25 mouse cellular contexts compared by ENCODE assay signal in the genomic region with DNA sequence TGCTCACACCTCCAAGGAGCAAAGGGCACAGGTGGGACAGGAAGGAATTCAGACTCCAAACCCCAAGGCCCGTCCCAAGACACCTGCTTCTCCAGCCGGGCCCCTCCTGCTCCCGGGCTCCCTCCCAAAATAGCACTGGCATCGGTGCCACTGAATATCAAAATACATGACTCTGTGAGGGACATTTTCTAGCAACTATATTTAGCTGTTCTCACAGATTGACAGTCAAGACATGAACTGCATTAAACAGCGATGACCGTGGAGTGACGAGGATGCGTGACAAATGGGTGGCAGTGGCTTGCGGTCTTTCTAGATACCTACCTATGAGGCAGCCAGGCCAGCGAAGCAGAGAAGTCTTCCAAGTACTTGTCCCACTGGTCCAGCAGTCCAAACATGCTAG. TPM values are rescaled to one million over a fixed set of nuclear protein-coding genes. Genes with fewer than 3 reads are reported as not detected.
DNase-seq lines count a peak whose midpoint lies in the region; ATAC-seq and TF ChIP-seq lines count a peak whose summit lies in the region.
"Had no signal": no experiment of that assay in that cellular context is flagged by ENCODE, and none has a peak within 500 bp of the region (broad histone marks: within the 10 kb centered on the region; RNA-seq: fewer than 3 reads in every experiment).

No protein-coding gene starts in this region.

- H3K4me3 ChIP-seq in gastrocnemius, adult 2 months: peak overlapping the region; percentile 53
- no peak overlapping the region for H3K4me3 ChIP-seq in heart, embryonic 11.5 days (ENCODE audit: low read depth, low read length)
- H3K4me3 ChIP-seq in heart, postnatal 0 days (ENCODE audit: low read depth, low read length): no peak overlapping the region
- no peak overlapping the region for H3K4me3 ChIP-seq in midbrain, embryonic 16.5 days (ENCODE audit: low read depth, low read length)
- H3K4me3 ChIP-seq: forebrain, embryonic 10.5 days; liver, embryonic 13.5 days; midbrain, embryonic 12.5 days; neural tube, embryonic 12.5 days had no signal

- H3K27ac ChIP-seq in gastrocnemius, adult 2 months: peak overlapping the region; percentile 94
- H3K27ac ChIP-seq in heart, embryonic 11.5 days (ENCODE audit: low read depth, low read length): no peak overlapping the region
- H3K27ac ChIP-seq in heart, postnatal 0 days (ENCODE audit: low read depth): peak overlapping the region; percentile 56
- no peak overlapping the region for H3K27ac ChIP-seq in midbrain, embryonic 16.5 days (ENCODE audit: low read length)
- H3K27ac ChIP-seq: forebrain, embryonic 10.5 days; hindbrain, postnatal 0 days; liver, embryonic 13.5 days; midbrain, embryonic 12.5 days; neural tube, embryonic 12.5 days had no signal

- intact Hi-C loops in gastrocnemius, adult 2 months (cut with DNase I): no loop called here
- intact Hi-C loops in gastrocnemius, postnatal 14 days (cut with DNase I; ENCODE audit: low total_unique reads): no loop called here

- TF ChIP-seq EP300 in heart, postnatal 0 days (IDR thresholded peaks at IDR 0.05; ENCODE audit: low read depth): no peak

- ATAC-seq in heart, embryonic 11.5 days (replicated peaks; ENCODE audit: insufficient number of reproducible peaks, low FRiP score, low TSS enrichment): no peak
- peak; percentile 73 for ATAC-seq in heart, postnatal 0 days (ENCODE audit: insufficient read depth, low read depth)
- no peak for ATAC-seq in midbrain, embryonic 16.5 days
- ATAC-seq: hindbrain, postnatal 0 days; intestine, embryonic 16.5 days had no signal

- 63% methylated on average over 10 of the region's 10 CpGs for WGBS in heart, embryonic 11.5 days (ENCODE audit: insufficient replicate concordance)
- WGBS in heart, postnatal 0 days: 35% methylated on average over 10 of the region's 10 CpGs
- WGBS in midbrain, embryonic 16.5 days: 90% methylated on average over 10 of the region's 10 CpGs

- H3K9ac ChIP-seq in heart, embryonic 11.5 days (ENCODE audit: low read depth, low read length): no peak overlapping the region
- H3K9ac ChIP-seq in heart, postnatal 0 days (replicated peaks; ENCODE audit: low read depth, low read length): no peak overlapping the region
- H3K9ac ChIP-seq in midbrain, embryonic 16.5 days (ENCODE audit: low read depth, low read length): no peak overlapping the region
- H3K9ac ChIP-seq: liver, embryonic 13.5 days; lung, embryonic 14.5 days; midbrain, embryonic 12.5 days; neural tube, embryonic 12.5 days had no signal

- H3K4me1 ChIP-seq in heart, embryonic 11.5 days (ENCODE audit: control insufficient read depth, insufficient read depth, low read length): no peaks in the 10 kb centered on the region
- H3K4me1 ChIP-seq in heart, postnatal 0 days (ENCODE audit: control insufficient read depth, insufficient read depth): 0 out of 2 replicates have a peak, but pooled peaks cover 3% of the 10 kb centered on the region
- H3K4me1 ChIP-seq in midbrain, embryonic 16.5 days (ENCODE audit: control insufficient read depth, insufficient read depth, low read length): no peaks in the 10 kb centered on the region
- H3K4me1 ChIP-seq: forebrain, embryonic 10.5 days; liver, embryonic 13.5 days; midbrain, embryonic 12.5 days; neural tube, embryonic 12.5 days had no signal

- no peaks in the 10 kb centered on the region for H3K9me3 ChIP-seq in heart, embryonic 11.5 days (replicated peaks; ENCODE audit: control insufficient read depth, low read length)
- H3K9me3 ChIP-seq in heart, postnatal 0 days (replicated peaks; ENCODE audit: control insufficient read depth, low read length): no peaks in the 10 kb centered on the region
- no peaks in the 10 kb centered on the region for H3K9me3 ChIP-seq in midbrain, embryonic 16.5 days (replicated peaks; ENCODE audit: control insufficient read depth, low read length, poor library complexity, severe bottlenecking)
- H3K9me3 ChIP-seq: forebrain, embryonic 10.5 days; liver, embryonic 13.5 days; midbrain, embryonic 12.5 days; neural tube, embryonic 12.5 days had no signal

- no peak for TF ChIP-seq CTCF in gastrocnemius, adult 2 months (IDR thresholded peaks at IDR 0.05)
- TF ChIP-seq CTCF in heart, postnatal 0 days (IDR thresholded peaks at IDR 0.05; ENCODE audit: low read depth): no peak

- 0 out of 2 replicates have a peak overlapping the region, but pooled peaks have one; percentile 9 for H3K4me2 ChIP-seq in heart, embryonic 11.5 days
- H3K4me2 ChIP-seq in heart, postnatal 0 days (ENCODE audit: low read depth, low read length): peak overlapping the region; percentile 44
- no peak overlapping the region for H3K4me2 ChIP-seq in midbrain, embryonic 16.5 days (ENCODE audit: low read length)
- H3K4me2 ChIP-seq: liver, embryonic 13.5 days; lung, embryonic 14.5 days; midbrain, embryonic 12.5 days; neural tube, embryonic 12.5 days had no signal

- H3K36me3 ChIP-seq in heart, embryonic 11.5 days (ENCODE audit: control insufficient read depth, insufficient read depth, low read length): no peaks in the 10 kb centered on the region
- H3K36me3 ChIP-seq in heart, postnatal 0 days (replicated peaks; ENCODE audit: control insufficient read depth, insufficient read depth, low read length): no peaks in the 10 kb centered on the region
- no peaks in the 10 kb centered on the region for H3K36me3 ChIP-seq in midbrain, embryonic 16.5 days (ENCODE audit: control insufficient read depth, insufficient read depth, low read length)
- H3K36me3 ChIP-seq: liver, embryonic 13.5 days; midbrain, embryonic 12.5 days had no signal

- peak; percentile 84 for DNase-seq in gastrocnemius, adult 2 months
- peak; percentile 52 for DNase-seq in gastrocnemius, postnatal 14 days
- DNase-seq in heart, postnatal 0 days (ENCODE audit: low spot score): peak; percentile 68
- DNase-seq in layer of hippocampus, adult 18-20 months (ENCODE audit: low spot score in 2 of 2): no peak
- DNase-seq in cerebellum, adult 11-12 months: no peak
- DNase-seq: cerebellum, adult 18-20 months; cerebellum, postnatal 14 days; kidney, adult 9 months; kidney, postnatal 36 days; layer of hippocampus, adult 9-11 months; liver, embryonic 13.5 days; lung, embryonic 14.5 days; retina, postnatal 1 day; right cerebral cortex, postnatal 25 days; thymus, postnatal 25 days had no signal

- H3K27me3 ChIP-seq in heart, embryonic 11.5 days (ENCODE audit: control insufficient read depth, insufficient read depth, low read length): no peaks in the 10 kb centered on the region
- H3K27me3 ChIP-seq in heart, postnatal 0 days (ENCODE audit: control insufficient read depth, insufficient read depth, low read length): no peaks in the 10 kb centered on the region
- H3K27me3 ChIP-seq in midbrain, embryonic 16.5 days (ENCODE audit: control insufficient read depth, insufficient read depth, low read depth, low read length): no peaks in the 10 kb centered on the region
- H3K27me3 ChIP-seq: liver, embryonic 13.5 days; midbrain, embryonic 12.5 days; neural tube, embryonic 12.5 days had no signal

RNA-seq across cellular contexts. Expression of a gene that starts 6.1 kb away (rescaled TPM):
- total RNA-seq in gastrocnemius, adult 2 months (2021): under 1 TPM in 1 of 2 experiments, not detected in 1; 0.15 TPM
- under 1 TPM; 0.14 to 0.22 TPM for total RNA-seq in gastrocnemius, postnatal 14 days (2021)
- polyA plus RNA-seq in heart, embryonic 11.5 days (2014; fragmentation: Nextera tagmentation; extraction: Ambion mirVana): 0.08 and 0.21 TPM in 2 replicates
- total RNA-seq in heart, postnatal 0 days (2014; rRNA removed; ENCODE audit: low replicate concordance): not detected in 2 replicates
- polyA plus RNA-seq in heart, postnatal 0 days (2015; fragmentation: Nextera tagmentation; extraction: Ambion mirVana): 0.37 and 0.44 TPM in 2 replicates
- not detected for total RNA-seq in layer of hippocampus, adult 18-20 months (2021)
- 0.46 and 0.48 TPM in 2 replicates for polyA plus RNA-seq in midbrain, embryonic 16.5 days (2015; fragmentation: Nextera tagmentation; extraction: Ambion mirVana)
- total RNA-seq: hindbrain, postnatal 0 days; left cerebral cortex, adult 18-20 months; left cerebral cortex, postnatal 25 days; megakaryocyte, adult 5-6 weeks had no signal

RNA-seq across cellular contexts. Expression of a gene that starts 15.4 kb away (rescaled TPM):
- 10 to 100 TPM; 45.9 to 52.0 TPM for total RNA-seq in gastrocnemius, adult 2 months (2021)
- 10 to 100 TPM; 35.0 to 40.4 TPM for total RNA-seq in gastrocnemius, postnatal 14 days (2021)
- polyA plus RNA-seq in heart, embryonic 11.5 days (2014; fragmentation: Nextera tagmentation; extraction: Ambion mirVana): 19.1 and 24.0 TPM in 2 replicates
- total RNA-seq in heart, postnatal 0 days (2014; rRNA removed; ENCODE audit: low replicate concordance): 17.9 and 71.3 TPM in 2 replicates
- 29.6 and 31.3 TPM in 2 replicates for polyA plus RNA-seq in heart, postnatal 0 days (2015; fragmentation: Nextera tagmentation; extraction: Ambion mirVana)
- total RNA-seq in layer of hippocampus, adult 18-20 months (2021): 10 to 100 TPM; 33.0 to 41.2 TPM
- polyA plus RNA-seq in midbrain, embryonic 16.5 days (2015; fragmentation: Nextera tagmentation; extraction: Ambion mirVana): 31.9 and 35.9 TPM in 2 replicates

RNA-seq across cellular contexts. Expression of a gene that starts 41.9 kb away (rescaled TPM):
- total RNA-seq in gastrocnemius, adult 2 months (2021): 1 to 10 TPM; 5.8 to 8.2 TPM
- 1 to 10 TPM; 6.0 to 7.4 TPM for total RNA-seq in gastrocnemius, postnatal 14 days (2021)
- polyA plus RNA-seq in heart, embryonic 11.5 days (2014; fragmentation: Nextera tagmentation; extraction: Ambion mirVana): 19.4 and 19.9 TPM in 2 replicates
- 6.0 and 11.5 TPM in 2 replicates for total RNA-seq in heart, postnatal 0 days (2014; rRNA removed; ENCODE audit: low replicate concordance)
- polyA plus RNA-seq in heart, postnatal 0 days (2015; fragmentation: Nextera tagmentation; extraction: Ambion mirVana): 12.6 and 14.1 TPM in 2 replicates
- 10 to 100 TPM; 24.6 to 28.0 TPM for total RNA-seq in layer of hippocampus, adult 18-20 months (2021)
- 34.2 and 36.5 TPM in 2 replicates for polyA plus RNA-seq in midbrain, embryonic 16.5 days (2015; fragmentation: Nextera tagmentation; extraction: Ambion mirVana)

Comparison
In these comparisons a context has a peak if more than half of its experiments do, and no peak if none do; other contexts are left out.
1. H3K27ac ChIP-seq: peak in gastrocnemius, adult 2 months (single experiment) and heart, postnatal 0 days (single experiment); none in heart, embryonic 11.5 days (single experiment) and midbrain, embryonic 16.5 days (single experiment).
2. DNase-seq: peak in gastrocnemius, adult 2 months (single experiment), gastrocnemius, postnatal 14 days (single experiment) and heart, postnatal 0 days (single experiment); none in layer of hippocampus, adult 18-20 months (0 of 2) and cerebellum, adult 11-12 months (single experiment).